Mouse (Mus musculus) C2C12 (cell line): ENCODE measurements at regions not wholly inside any gene's neighbourhood (a gene's known extent, or its start where the extent isn't known, plus 50 kb on each side); places are given as distances from the start of the nearest gene placed in this dataset.

Experiments
- H3K27me3 ChIP-seq: one replicate; pipeline ENCODE4 v1.6.1; 2011; ENCODE audit not compliant: control insufficient read depth, insufficient read depth, insufficient read length
- H3K36me3 ChIP-seq: one replicate; pipeline ENCODE4 v1.6.1; 2011; ENCODE audit not compliant: control insufficient read depth, insufficient read depth
- H3K4me3 ChIP-seq: one replicate; pipeline ENCODE4 v1.5.1; 2011; ENCODE audit warnings: mild to moderate bottlenecking, control low read depth; ENCODE audit not compliant: poor library complexity, insufficient read depth, severe bottlenecking
- H3K79me2 ChIP-seq: one replicate; pipeline ENCODE4 v1.6.1; 2011; ENCODE audit not compliant: control insufficient read depth, insufficient read depth
- H3K79me3 ChIP-seq: one replicate; pipeline ENCODE4 v1.6.1; 2011; ENCODE audit warnings: low read depth, control low read depth
- H3ac ChIP-seq: one replicate; pipeline ENCODE3; 2011; ENCODE audit warnings: low read depth; ENCODE audit not compliant: control insufficient read depth, insufficient read length
- CEBPB ChIP-seq: IDR thresholded peaks from one replicate; pipeline ENCODE4 v1.6.1; 2011; ENCODE audit warnings: low read depth, mild to moderate bottlenecking, control low read depth, moderate library complexity
- CTCF ChIP-seq: IDR thresholded peaks from one replicate; pipeline ENCODE4 v1.5.1; 2011; ENCODE audit not compliant: control insufficient read depth, insufficient read depth, insufficient read length
- FOSL1 ChIP-seq: IDR thresholded peaks from one replicate; pipeline ENCODE4 v1.8.0; 2011; ENCODE audit warnings: mild to moderate bottlenecking, low read length; ENCODE audit not compliant: poor library complexity, insufficient read depth, severe bottlenecking
- MAX ChIP-seq: IDR thresholded peaks from one replicate; pipeline ENCODE4 v1.6.1; 2011; ENCODE audit warnings: mild to moderate bottlenecking, control low read depth
- MYOD1 ChIP-seq: IDR thresholded peaks from one replicate; pipeline ENCODE4 v1.6.1; 2011; ENCODE audit warnings: low read depth; ENCODE audit not compliant: control insufficient read depth, insufficient read length
- MYOG ChIP-seq: IDR thresholded peaks from one replicate; pipeline ENCODE4 v1.6.1; 2011; ENCODE audit not compliant: control insufficient read depth, insufficient read length; ENCODE audit errors: extremely low read depth
- USF1 ChIP-seq: IDR thresholded peaks from one replicate; pipeline ENCODE4 v1.6.1; 2011; ENCODE audit warnings: low read depth, mild to moderate bottlenecking, control low read depth, moderate library complexity

DNA sequence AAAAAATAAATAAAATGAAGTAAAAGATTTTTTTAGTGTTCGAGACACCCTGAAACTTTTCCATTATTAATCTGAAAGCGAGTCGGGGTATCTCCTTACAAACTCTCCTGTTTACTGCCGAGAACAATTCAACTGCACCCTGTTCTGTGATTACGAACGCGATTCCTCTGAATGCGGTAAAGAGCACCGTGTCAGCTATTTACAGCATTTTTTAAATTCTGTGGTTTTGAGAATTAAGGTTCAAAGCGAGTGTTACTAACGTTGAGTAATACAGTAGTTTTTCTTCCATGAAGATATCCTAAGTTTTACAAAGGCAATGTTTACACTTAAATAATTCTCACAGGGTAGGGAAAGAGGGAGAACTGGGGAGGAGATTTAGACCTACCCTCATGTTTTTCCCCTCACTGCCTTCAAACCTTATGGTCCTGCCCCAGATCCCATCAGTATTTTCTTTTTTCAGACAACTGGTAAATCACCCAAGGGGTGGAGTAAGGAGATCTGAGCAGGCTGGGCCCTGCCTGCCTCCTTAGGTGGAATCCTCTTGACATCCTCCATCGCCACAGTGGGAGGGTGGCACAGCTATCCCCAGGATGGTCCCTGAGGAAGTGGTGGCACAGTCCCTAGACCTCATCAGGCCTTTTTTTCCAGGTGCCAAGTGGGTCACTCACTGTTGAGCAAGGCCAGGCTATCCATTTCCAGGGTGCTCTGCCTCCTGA lies 89.9 kb upstream of the Cited2 start:
- no peaks in the 10 kb centered on the region for H3K79me2 ChIP-seq
- no peak overlapping the region for H3ac ChIP-seq
- TF ChIP-seq MYOD1 (no peak), MYOG (no peak), USF1 (no peak), MAX (no peak), CTCF (no peak), FOSL1 (no peak)
- H3K36me3 ChIP-seq: no peaks in the 10 kb centered on the region
- no peaks in the 10 kb centered on the region for H3K27me3 ChIP-seq
- no peaks in the 10 kb centered on the region for H3K79me3 ChIP-seq
- no peak overlapping the region for H3K4me3 ChIP-seq

DNA sequence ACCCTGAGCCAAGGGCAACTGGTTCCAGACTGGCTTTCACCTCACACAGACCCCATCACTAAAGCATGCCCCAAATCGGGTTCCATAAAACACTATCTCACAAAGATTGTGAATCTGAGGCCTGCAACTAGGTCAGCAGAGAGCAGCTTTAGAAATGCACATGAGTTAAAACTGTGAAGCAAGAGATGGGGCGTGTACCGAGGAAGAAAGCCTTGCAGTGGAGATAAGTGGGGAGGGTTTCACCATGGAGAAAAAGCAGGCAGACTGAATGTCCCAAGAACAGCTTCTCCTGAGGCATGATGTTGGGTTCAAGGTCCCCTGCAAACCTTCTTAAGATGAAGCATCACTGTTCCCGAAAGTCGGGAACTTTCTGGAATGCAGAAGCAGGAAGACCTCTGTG lies 77.7 kb upstream of the Cited2 start:
- H3K27me3 ChIP-seq: no peaks in the 10 kb centered on the region
- H3K79me3 ChIP-seq: no peaks in the 10 kb centered on the region
- no peak for TF ChIP-seq MAX
- no peak for TF ChIP-seq CTCF
- no peak for TF ChIP-seq FOSL1
- no peak for TF ChIP-seq MYOG
- TF ChIP-seq USF1: no peak
- TF ChIP-seq CEBPB: no peak
- no peak for TF ChIP-seq MYOD1
- no peak overlapping the region for H3K4me3 ChIP-seq
- H3K79me2 ChIP-seq: no peaks in the 10 kb centered on the region
- no peak overlapping the region for H3ac ChIP-seq
- H3K36me3 ChIP-seq: no peaks in the 10 kb centered on the region

DNA sequence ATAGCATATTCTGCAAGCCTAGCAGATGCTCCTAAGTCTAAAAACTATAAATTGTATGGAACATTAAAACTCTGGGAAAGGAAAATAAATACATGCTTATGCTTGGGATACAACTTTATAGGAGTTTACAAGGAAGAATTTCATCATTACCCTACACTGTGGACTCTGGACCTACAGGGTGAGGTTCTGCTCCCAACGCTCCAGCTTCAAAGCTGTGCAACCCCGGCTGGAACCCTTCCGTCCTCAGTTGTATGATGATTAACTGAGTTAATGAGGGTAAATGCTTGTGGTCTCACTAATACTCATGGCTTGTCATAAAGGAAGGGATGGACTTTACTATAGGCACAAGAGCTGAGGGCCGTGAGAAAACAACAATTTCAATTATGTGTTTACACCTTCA lies 76.6 kb upstream of the Cited2 start:
- no peaks in the 10 kb centered on the region for H3K36me3 ChIP-seq
- no peaks in the 10 kb centered on the region for H3K79me2 ChIP-seq
- H3ac ChIP-seq: no peak overlapping the region
- TF ChIP-seq MYOD1 (no peak), MYOG (no peak), FOSL1 (no peak), CTCF (no peak), MAX (no peak), CEBPB (no peak), USF1 (no peak)
- no peak overlapping the region for H3K4me3 ChIP-seq
- no peaks in the 10 kb centered on the region for H3K27me3 ChIP-seq
- H3K79me3 ChIP-seq: no peaks in the 10 kb centered on the region

DNA sequence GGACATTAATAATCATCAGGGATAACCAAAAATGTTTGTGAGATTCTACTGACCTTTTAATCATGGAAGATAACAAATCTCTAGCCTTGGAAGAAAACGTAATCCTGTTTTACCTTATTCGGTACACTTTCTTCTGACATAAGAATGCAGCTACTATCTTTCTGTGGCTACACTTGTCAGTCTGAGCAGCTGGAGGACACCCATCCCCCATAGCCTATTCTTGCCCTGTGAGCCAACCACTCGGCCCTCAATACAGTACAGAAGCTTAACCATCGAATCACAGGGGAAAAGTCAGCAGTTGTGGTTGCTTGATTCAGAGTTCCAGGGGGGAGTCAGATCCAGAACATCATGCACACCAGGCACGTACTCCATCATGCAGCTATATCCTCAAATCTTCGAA lies 74.9 kb upstream of the Cited2 start:
- no peak overlapping the region for H3K4me3 ChIP-seq
- TF ChIP-seq USF1 (no peak), FOSL1 (no peak), MAX (no peak), CEBPB (no peak), MYOD1 (no peak), CTCF (no peak), MYOG (no peak)
- no peaks in the 10 kb centered on the region for H3K79me3 ChIP-seq
- H3K36me3 ChIP-seq: no peaks in the 10 kb centered on the region
- no peaks in the 10 kb centered on the region for H3K79me2 ChIP-seq
- H3ac ChIP-seq: no peak overlapping the region
- no peaks in the 10 kb centered on the region for H3K27me3 ChIP-seq

DNA sequence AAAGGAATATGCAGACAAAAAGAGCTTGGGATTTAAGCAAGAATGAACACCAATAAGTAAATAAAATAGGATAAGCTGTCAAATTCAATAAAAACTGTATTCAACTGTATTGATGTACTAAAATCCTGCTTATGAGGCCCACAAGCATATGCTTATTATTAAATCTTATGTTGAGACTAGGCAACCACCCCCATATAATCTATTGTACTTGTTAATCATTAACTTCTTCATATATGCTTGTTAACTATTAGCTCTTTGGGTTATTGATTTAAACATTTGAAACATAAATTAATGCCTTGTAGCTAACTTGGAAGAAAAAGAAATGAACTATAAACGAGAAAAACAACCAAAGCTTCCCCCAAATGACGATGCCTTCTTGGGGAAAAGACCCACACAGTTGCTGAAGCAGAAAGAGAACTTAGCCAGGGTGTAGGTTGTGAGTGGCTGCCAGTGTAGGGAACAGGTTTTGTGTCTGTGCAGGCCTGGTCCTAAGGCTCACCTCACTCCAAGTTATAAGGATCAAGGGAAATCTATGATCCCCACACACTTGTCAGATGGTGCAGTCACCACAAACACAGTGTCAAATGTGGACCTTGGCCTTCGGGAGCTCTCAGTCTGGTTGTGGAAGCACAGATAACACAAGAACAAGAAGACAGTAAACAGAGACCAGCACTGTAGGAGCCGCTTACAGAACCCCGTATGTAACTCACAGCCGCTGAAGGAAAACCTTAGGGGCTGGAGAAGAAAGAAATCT lies 71.8 kb upstream of the Cited2 start:
- H3K27me3 ChIP-seq: no peaks in the 10 kb centered on the region
- H3K4me3 ChIP-seq: no peak overlapping the region
- no peaks in the 10 kb centered on the region for H3K79me2 ChIP-seq
- no peak overlapping the region for H3ac ChIP-seq
- TF ChIP-seq FOSL1 (no peak), MYOG (no peak), CEBPB (no peak), MAX (no peak), USF1 (no peak), CTCF (no peak), MYOD1 (no peak)
- H3K79me3 ChIP-seq: no peaks in the 10 kb centered on the region
- H3K36me3 ChIP-seq: no peaks in the 10 kb centered on the region

DNA sequence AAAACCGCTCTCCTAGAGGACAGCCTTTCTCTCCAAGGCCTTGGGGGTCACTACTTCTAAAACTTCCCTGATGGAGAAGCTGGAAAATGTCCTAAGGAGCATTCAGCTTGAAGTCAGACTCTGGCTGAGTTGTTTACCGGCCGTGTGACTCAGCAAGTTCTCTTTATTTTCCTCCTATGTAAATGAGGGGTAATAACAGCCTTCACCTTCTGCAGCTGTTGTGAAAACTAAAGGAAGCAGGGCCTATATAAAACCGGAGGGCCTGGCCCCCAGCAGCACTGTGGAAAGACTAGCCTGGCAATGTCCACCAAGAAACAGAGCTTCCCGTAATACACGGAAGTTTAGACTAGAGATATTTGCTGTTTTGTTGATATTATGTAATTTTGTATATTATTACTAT lies 69.7 kb upstream of the Cited2 start:
- H3ac ChIP-seq: no peak overlapping the region
- TF ChIP-seq CTCF: no peak
- no peak for TF ChIP-seq USF1
- TF ChIP-seq CEBPB: no peak
- TF ChIP-seq MYOG: no peak
- no peak for TF ChIP-seq MYOD1
- no peaks in the 10 kb centered on the region for H3K36me3 ChIP-seq
- no peak overlapping the region for H3K4me3 ChIP-seq
- H3K79me2 ChIP-seq: no peaks in the 10 kb centered on the region
- H3K27me3 ChIP-seq: no peaks in the 10 kb centered on the region
- H3K79me3 ChIP-seq: no peaks in the 10 kb centered on the region
